ENCODE assay signal across 8 mouse cellular contexts in the genomic region with DNA sequence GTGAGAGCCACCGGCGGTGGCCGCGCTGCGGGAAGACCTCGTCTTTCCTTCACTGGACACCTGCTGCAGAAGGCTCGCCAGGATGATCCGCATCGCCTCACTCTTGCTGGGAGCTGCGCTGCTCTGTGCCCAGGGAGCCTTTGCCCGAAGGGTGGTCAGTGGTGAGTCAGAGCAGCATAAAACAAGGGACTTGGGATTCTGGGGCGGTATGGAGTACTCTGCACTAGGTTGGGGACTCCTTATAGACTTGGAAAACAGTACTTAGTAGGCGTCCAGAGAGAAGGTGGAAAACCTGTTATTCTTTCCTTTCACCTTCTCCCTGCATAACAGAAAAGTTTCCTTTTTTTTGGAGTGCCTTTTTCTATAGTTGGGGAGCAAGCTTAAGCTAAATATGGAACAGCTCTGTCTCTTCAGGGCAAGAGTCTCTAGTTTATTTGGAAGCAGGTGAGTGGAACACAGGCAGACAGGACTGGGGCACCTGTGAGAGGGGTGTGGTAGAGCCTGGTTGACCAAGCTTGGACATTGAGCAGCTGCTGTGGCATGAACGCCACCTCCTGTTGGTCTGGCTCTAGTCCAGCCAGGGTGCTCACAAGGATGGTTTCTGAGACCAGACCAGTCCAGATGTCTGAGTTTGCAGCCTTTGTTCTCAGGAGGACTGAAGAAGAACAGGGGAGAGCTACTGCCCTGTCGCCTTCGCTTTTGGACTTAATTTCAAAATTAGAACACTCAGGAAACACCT. TPM values are rescaled to one million over a fixed set of nuclear protein-coding genes. Genes with fewer than 3 reads are reported as not detected.
A peak's percentile ranks its signal among the peaks of the same experiment; 100 is the strongest.
DNase-seq lines count a peak whose midpoint lies in the region; ATAC-seq and TF ChIP-seq lines count a peak whose summit lies in the region.

No protein-coding gene starts in this region.

- no peaks in the 10 kb centered on the region for H3K36me3 ChIP-seq in heart, embryonic 16.5 days (ENCODE audit: control insufficient read depth, insufficient read depth)
- H3K36me3 ChIP-seq in hindbrain, embryonic 16.5 days (ENCODE audit: control insufficient read depth, insufficient read depth, low read length): no peaks in the 10 kb centered on the region
- no peaks in the 10 kb centered on the region for H3K36me3 ChIP-seq in midbrain, postnatal 0 days (ENCODE audit: insufficient read depth, low read length)

- peak; percentile 32 for TF ChIP-seq CTCF in midbrain, postnatal 0 days (IDR thresholded peaks at IDR 0.05)

- intact Hi-C loops in heart, postnatal 25 days (cut with DNase I): no loop called here

- no peaks in the 10 kb centered on the region for H3K9me3 ChIP-seq in heart, embryonic 16.5 days (replicated peaks; ENCODE audit: control insufficient read depth, low read length)
- no peaks in the 10 kb centered on the region for H3K9me3 ChIP-seq in hindbrain, embryonic 16.5 days (ENCODE audit: control insufficient read depth, low read length)
- no peaks in the 10 kb centered on the region for H3K9me3 ChIP-seq in midbrain, postnatal 0 days (ENCODE audit: low read length)

- ATAC-seq in heart, embryonic 16.5 days (replicated peaks; ENCODE audit: extremely low read depth, insufficient read depth, low FRiP score): no peak
- ATAC-seq in hindbrain, embryonic 16.5 days: peak; percentile 76
- peak; percentile 73 for ATAC-seq in midbrain, postnatal 0 days (ENCODE audit: low FRiP score)
- no peak for ATAC-seq in CD4-positive, CD25-positive, alpha-beta regulatory T cell, adult 4 months

- H3K27me3 ChIP-seq in heart, embryonic 16.5 days (ENCODE audit: control insufficient read depth, insufficient read depth, low read length): peaks cover 2% of the 10 kb centered on the region; the same call in 1 of the 2 replicates
- no peaks in the 10 kb centered on the region for H3K27me3 ChIP-seq in hindbrain, embryonic 16.5 days (replicated peaks; ENCODE audit: control insufficient read depth, insufficient read depth, low read length)
- H3K27me3 ChIP-seq in midbrain, postnatal 0 days (ENCODE audit: insufficient read depth, low read length): no peaks in the 10 kb centered on the region

- peaks cover 4% of the 10 kb centered on the region; the same call in 1 of the 2 replicates for H3K4me1 ChIP-seq in heart, embryonic 16.5 days (ENCODE audit: control insufficient read depth, insufficient read depth, low read length)
- H3K4me1 ChIP-seq in hindbrain, embryonic 16.5 days (ENCODE audit: control insufficient read depth, insufficient read depth, low read depth, low read length): peaks cover 12% of the 10 kb centered on the region
- no peaks in the 10 kb centered on the region for H3K4me1 ChIP-seq in midbrain, postnatal 0 days (ENCODE audit: insufficient read depth, low read length)

- H3K27ac ChIP-seq in heart, embryonic 16.5 days (ENCODE audit: low read length): no peak overlapping the region
- H3K27ac ChIP-seq in hindbrain, embryonic 16.5 days (ENCODE audit: low read depth, low read length): peak overlapping the region; percentile 61
- H3K27ac ChIP-seq in midbrain, postnatal 0 days (ENCODE audit: low read depth, low read length): no peak overlapping the region

- H3K4me2 ChIP-seq in heart, embryonic 16.5 days (ENCODE audit: low read depth, low read length): peak overlapping the region; percentile 74
- peak overlapping the region; percentile 93 for H3K4me2 ChIP-seq in hindbrain, embryonic 16.5 days (ENCODE audit: low read length)
- peak overlapping the region; percentile 98 for H3K4me2 ChIP-seq in midbrain, postnatal 0 days (ENCODE audit: low read depth, low read length, poor library complexity, severe bottlenecking)

- H3K4me3 ChIP-seq in heart, embryonic 16.5 days (ENCODE audit: low read length): peak overlapping the region; percentile 50
- peak overlapping the region; percentile 66 for H3K4me3 ChIP-seq in hindbrain, embryonic 16.5 days (ENCODE audit: low read length)
- H3K4me3 ChIP-seq in midbrain, postnatal 0 days (ENCODE audit: low read depth, low read length): peak overlapping the region; percentile 63

- peak overlapping the region; percentile 55 for H3K9ac ChIP-seq in heart, embryonic 16.5 days (ENCODE audit: low read length)
- H3K9ac ChIP-seq in hindbrain, embryonic 16.5 days (ENCODE audit: low read depth, low read length): peak overlapping the region; percentile 69
- H3K9ac ChIP-seq in midbrain, postnatal 0 days (replicated peaks; ENCODE audit: low read length, poor library complexity, severe bottlenecking): peak overlapping the region; percentile 61

- WGBS in heart, embryonic 16.5 days: 12% methylated on average over 16 of the region's 16 CpGs
- WGBS in hindbrain, embryonic 16.5 days: 8% methylated on average over 16 of the region's 16 CpGs
- WGBS in midbrain, postnatal 0 days: 11% methylated on average over 16 of the region's 16 CpGs

- no peak for DNase-seq in heart, postnatal 25 days (ENCODE audit: low spot score)
- peak; percentile 7 for DNase-seq in embryo, embryonic 11 days
- peak; percentile 37 for DNase-seq in midbrain, postnatal 0 days (ENCODE audit: low spot score)
- no peak for DNase-seq in left cerebral cortex, adult 18-20 months (ENCODE audit: low spot score in 2 of 2)
- DNase-seq in right cerebral cortex, postnatal 14 days: no peak

RNA-seq across cellular contexts. Expression of a gene that starts 0.7 kb away (rescaled TPM):
- 0.30 and 0.60 TPM in 2 replicates for polyA plus RNA-seq in heart, embryonic 16.5 days (2015; fragmentation: Nextera tagmentation; extraction: Ambion mirVana)
- total RNA-seq in heart, postnatal 25 days (2021): under 1 TPM; 0.13 to 0.14 TPM
- polyA plus RNA-seq in hindbrain, embryonic 16.5 days (2015; fragmentation: Nextera tagmentation; extraction: Ambion mirVana): 26.7 and 32.2 TPM in 2 replicates
- 7.4 and 11.6 TPM in 2 replicates for total RNA-seq in midbrain, postnatal 0 days (2014; rRNA removed)
- 8.9 and 11.0 TPM in 2 replicates for polyA plus RNA-seq in midbrain, postnatal 0 days (2015; fragmentation: Nextera tagmentation; extraction: Ambion mirVana)
- not detected for polyA plus RNA-seq in CD4-positive, CD25-positive, alpha-beta regulatory T cell, adult 4 months (2017; shearing (Covaris generic))
- total RNA-seq in left cerebral cortex, adult 18-20 months (2021): 1 to 10 TPM in 1 of 2 experiments, under 1 TPM in 1; 0.77 to 1.0 TPM

Comparison
In these comparisons a context has a peak if more than half of its experiments do, and no peak if none do; other contexts are left out.
1. ATAC-seq: peak in hindbrain, embryonic 16.5 days (single experiment) and midbrain, postnatal 0 days (single experiment); none in heart, embryonic 16.5 days (single experiment) and CD4-positive, CD25-positive, alpha-beta regulatory T cell, adult 4 months (single experiment).
2. DNase-seq: peak in embryo, embryonic 11 days (single experiment) and midbrain, postnatal 0 days (single experiment); none in heart, postnatal 25 days (single experiment), left cerebral cortex, adult 18-20 months (0 of 2) and right cerebral cortex, postnatal 14 days (single experiment).
3. Peak in every context shown above with its lines, with median percentiles within 50 percentile points of each other: H3K4me2 ChIP-seq, H3K4me3 ChIP-seq and H3K9ac ChIP-seq.